Mouse (Mus musculus) adrenal gland (tissue): ENCODE measurements around the gene Bicc1.

Experiments
- intact Hi-C: fragments of 180-260 bp; cut with DNase I; formaldehyde crosslinking; loops from one replicate; pipeline ENCODE4 v1.15.1; 2025

Gene Bicc1

DNA sequence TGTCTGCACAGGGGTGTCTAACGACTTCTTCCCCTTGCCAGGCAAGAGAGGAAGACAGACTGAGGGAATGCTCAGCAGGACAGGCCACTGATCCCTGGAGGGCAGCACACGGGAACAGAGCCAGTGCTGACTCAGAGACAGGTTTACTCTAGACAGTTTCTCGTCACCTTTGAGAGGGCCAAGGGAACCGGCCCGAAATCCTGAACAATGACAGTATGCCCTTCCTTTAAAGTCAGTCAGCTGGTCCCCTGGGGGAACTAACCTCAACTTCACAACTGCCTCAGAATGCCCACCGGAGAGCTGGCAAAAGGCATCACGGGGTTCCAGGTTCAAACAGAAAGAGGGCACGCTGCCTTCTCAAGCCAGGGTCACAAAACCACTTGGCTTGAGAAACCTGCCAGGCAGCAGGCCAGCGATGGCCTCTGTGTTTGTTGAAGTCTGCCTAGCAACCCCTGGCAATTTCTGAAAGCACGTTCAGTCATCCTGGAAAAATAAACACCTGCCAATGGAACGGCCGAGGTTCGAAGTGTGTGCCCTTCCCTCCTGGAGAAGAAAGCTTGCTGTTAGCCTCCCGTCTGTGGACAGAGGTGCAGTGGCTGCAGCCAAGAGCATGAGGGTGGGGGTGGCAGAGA lies 100.8 kb downstream of the Bicc1 start:
- intact Hi-C loops, result no loop called here

DNA sequence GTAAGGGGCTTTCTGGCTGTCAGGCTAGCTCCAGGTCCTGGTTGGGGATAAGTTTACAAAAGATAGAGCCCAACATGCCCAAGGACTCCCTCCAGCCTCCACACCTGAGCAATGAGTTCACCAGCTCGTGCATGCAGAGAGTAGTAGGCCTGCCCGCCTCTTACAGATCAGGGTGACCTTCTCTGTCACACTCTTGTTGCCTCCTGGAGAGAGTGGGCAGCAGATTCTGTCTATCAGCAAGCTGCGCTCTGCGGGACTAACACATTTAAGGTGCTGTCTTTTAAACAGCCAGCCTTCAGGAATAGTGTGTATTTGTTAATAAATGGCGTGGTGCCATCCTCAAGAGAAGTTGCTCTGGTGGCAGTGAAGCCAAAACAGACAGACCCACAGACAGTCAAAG lies 101.4 kb downstream of the Bicc1 start:
- intact Hi-C loops, result no loop called here

DNA sequence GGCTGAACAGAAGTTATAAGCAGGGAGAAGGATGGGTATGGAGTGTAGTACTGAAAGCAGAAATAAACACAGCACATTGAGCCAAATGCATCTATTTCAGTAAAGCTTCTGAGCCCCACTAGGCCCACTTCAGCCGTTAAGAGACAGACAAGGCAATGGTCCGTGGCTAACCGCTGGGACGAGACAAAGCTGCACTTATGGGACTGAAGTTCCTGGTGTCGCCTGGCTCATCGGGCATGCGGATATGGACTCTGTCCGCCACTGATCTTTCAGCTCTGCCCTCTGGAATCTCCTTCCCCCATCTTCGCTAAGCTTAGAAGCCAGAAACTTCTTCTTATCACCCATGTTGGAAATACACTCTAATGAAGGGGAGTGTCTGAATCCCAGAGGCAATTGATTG lies 106.8 kb downstream of the Bicc1 start:
- intact Hi-C loops, result no loop called here

- intact Hi-C loops, result no loop called here
These were observed 107.3 kb downstream of the Bicc1 start for GRCm38 (mm10) chr10:71052208-71052607.

DNA sequence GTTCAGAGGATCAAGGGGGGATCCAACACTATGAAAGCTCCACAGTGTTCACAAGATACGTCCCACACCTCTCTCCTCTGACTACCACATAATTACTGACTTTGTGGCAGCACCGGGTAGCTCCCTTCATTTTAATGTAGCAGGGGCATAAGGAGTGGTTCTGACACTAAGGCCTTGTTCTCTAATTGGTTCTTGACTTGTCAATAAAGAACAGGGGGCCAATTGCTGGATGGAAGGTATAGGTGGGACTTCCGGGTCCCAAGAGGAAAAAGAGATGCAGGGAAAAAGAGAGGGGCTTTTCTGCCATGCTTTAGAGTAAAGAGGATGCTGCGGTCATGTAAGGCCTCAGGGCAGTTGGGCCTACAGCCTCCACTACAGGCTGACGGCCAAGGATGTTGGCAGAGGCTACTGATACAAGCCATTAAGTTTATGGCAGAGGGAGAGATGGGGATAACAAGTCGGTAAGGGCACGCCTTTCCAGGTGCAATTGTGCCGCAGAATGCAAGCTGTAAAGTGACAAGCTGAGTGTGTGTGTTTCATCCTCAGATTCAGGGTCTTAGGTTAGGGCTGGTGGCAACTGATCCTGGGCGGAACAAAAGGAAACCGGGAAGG lies 108.7 kb downstream of the Bicc1 start:
- intact Hi-C loops, result no loop called here

DNA sequence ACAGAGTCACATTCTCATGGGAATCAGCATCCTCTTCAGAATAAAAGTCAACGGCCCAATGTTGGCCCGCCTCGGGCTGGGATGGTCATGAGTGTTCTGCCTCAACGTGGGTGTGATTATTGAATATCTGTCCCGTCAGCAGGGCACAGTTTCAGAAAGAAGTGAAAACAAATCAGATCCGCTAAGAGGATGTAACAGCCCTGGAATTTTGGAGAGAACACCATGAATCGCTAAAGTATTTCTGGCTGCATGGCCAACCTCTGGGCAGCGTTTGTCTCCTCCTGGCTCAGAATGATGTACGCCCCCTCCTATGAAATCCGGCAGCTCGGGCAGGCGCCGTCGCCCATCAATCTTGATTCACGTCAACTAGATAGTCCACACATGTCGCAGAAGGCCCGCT lies 110.2 kb downstream of the Bicc1 start:
- intact Hi-C loops, result no loop called here

- intact Hi-C loops, result no loop called here
These were observed 115.1 kb downstream of the Bicc1 start for GRCm38 (mm10) chr10:71044410-71044809.

- intact Hi-C loops, result no loop called here
These were observed 117.6 kb downstream of the Bicc1 start for GRCm38 (mm10) chr10:71041874-71042273.

DNA sequence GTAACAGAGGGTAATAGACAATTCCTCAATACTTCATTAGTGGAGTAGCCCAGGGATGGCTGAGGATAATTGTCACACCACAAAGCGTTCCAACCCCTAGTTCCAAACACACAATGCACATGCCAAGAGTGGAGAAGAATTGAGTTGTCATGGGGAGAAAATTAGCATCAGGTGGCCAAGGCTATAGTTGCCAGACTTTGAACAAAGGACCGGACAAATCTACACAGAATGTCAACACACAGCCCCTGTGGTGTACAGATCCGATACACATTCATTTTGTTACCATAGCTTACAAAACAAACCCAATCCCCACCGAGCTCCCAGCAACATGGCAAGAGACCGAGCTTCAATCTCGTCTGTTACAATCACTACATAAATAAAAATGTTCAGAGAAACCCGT lies 123.0 kb downstream of the Bicc1 start:
- intact Hi-C loops, result no loop called here

GRCm38 (mm10) chr10:71028996-71029395 lies 130.5 kb downstream of the Bicc1 start:
- intact Hi-C loops, result no loop called here

DNA sequence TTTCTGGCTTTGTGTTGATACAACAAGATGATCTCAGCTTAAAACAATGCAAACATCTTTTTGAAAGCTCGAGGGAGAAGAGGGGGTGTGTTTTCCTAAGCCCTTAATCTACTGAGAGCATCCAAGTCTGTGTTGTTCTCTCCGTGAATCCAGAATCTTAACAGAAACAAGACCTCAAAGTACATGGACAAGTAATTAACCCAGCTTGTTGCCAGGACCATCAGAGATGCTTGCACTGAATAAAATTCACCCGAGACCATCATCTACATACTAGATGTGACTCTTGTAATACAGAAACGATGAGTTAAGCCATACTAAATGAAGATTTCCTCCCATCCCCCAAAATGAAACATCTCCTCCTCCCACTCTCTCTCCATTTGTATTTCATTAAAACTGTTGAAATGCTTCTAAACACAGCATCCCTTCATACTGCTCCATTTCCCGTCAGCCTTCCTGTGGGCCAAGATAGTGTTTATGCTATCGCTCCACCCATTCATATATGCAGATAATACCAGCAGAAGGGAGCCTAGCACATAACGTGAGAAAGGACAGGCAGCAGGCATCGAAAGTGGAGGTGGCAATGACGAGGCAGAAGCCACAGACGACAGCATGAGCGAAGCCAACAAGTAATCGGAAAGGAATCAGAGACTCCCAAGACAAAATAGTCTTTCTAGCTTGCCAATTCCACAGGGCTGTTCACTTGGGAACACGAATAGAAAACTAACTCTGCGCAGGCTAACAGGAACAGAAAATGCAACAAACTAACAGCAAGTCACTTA lies 131.2 kb downstream of the Bicc1 start:
- intact Hi-C loops, result no loop called here

- intact Hi-C loops, result no loop called here
These were observed 134.2 kb downstream of the Bicc1 start for GRCm38 (mm10) chr10:71025131-71025894.

- intact Hi-C loops, result no loop called here
These were observed 134.8 kb downstream of the Bicc1 start for GRCm38 (mm10) chr10:71024681-71025080.

GRCm38 (mm10) chr10:71023471-71023870 lies 136.0 kb downstream of the Bicc1 start:
- intact Hi-C loops, result no loop called here

DNA sequence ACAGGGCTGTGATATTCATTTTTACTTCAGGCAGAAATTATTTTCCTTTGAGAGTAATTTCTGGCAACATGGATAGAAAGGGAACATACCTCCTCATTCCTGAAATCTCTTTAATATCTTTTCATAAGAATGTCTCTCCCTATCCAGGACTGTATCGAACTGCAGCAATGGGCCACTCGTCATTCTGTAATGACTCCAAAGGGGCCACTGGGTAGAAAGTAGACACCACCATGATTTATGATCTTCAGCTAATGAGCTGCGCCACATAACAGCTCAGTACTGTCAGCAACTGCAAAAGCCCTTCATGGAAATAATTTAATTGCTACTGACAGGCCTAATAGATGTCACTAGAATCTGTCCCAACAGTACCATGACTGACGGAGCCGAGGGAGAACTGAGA lies 139.0 kb downstream of the Bicc1 start:
- intact Hi-C loops, result no loop called here

DNA sequence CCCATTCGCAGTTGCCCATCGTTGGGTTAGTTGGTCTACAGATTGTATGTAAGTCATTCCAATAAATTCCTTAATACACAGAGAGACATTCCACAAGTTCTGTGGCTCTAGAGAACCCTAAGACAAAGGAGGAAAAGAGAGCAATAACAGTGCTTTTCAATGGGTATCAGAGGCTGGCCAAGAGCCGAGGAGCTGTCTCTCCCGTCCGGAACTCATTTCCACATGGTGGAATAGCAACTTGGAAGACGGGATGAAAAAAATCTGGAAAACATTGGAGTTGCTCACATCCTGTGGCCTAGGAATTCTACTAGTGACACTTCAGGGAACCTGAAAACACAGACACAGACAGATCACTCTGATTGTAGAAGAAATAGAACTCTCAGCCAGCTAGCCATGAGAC lies 139.7 kb downstream of the Bicc1 start:
- intact Hi-C loops, result no loop called here

GRCm38 (mm10) chr10:71009771-71010496 lies 149.6 kb downstream of the Bicc1 start:
- intact Hi-C loops, result no loop called here

GRCm38 (mm10) chr10:71008721-71009120 lies 150.8 kb downstream of the Bicc1 start:
- intact Hi-C loops, result no loop called here

- intact Hi-C loops, result no loop called here
These were observed 151.5 kb downstream of the Bicc1 start for GRCm38 (mm10) chr10:71007956-71008355.

DNA sequence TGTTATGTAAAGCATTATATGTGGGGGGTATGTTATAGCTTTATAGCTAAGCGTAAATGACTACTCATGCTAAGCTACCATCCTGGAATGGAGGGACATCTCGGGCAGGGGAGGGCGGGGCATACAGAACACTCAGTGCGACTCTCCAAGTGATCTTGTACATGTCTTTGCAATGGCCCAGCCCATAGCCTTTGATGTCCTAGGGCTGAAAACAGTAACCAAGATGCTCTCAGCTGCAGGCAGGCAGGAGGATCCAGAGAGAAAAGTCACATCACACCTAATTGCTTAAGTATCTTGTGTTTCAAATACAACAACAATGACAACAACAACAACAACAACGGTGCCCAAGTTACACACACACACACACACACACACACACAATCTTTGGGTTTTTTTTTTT lies 152.0 kb downstream of the Bicc1 start:
- intact Hi-C loops, result no loop called here

DNA sequence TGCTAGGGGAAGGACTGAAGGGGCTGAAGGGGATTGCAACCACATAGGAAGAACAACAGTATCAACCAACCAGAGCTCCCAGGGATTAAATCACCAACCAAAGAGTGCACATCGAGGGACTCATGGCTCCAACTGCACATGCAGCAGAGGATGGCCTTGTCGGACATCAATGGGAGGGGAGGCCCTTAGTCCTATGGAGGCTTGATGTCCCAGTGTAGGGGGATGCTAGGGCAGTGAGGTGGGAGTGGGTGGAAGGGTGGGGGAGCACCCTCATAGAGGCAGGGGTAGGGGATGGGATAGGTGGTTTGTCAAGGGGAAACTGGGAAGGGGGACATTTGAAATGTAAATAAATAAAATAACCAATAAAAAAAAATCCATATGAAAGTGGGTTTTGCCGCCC lies 152.5 kb downstream of the Bicc1 start:
- intact Hi-C loops, result no loop called here
